Mouse (Mus musculus) retina, embryonic 14.5 days (tissue): ENCODE data around the gene Bcl9l.

ENCODE experiments used
- DNase-seq: peaks from one replicate; pipeline ENCODE4 v3.0.0-alpha.2; 2015; ENCODE audit warnings: low spot score

Gene Bcl9l

GRCm38 (mm10) chr9:44544986-44545385 is 62.4 kb downstream of the Bcl9l start:
- no peak for DNase-seq

- DNase-seq, result no peak
These were observed 66.0 kb downstream of the Bcl9l start for GRCm38 (mm10) chr9:44548412-44549152.

- DNase-seq, result no peak
These were observed 68.5 kb downstream of the Bcl9l start for GRCm38 (mm10) chr9:44551138-44551537.

GRCm38 (mm10) chr9:44552161-44552560 is 69.5 kb downstream of the Bcl9l start:
- DNase-seq, result no peak
